ENCODE assay signal across 10 mouse cellular contexts in genomic region chr11:48872695-48873300, GRCm38 (mm10). TPM values are rescaled to one million over a fixed set of nuclear protein-coding genes. Genes with fewer than 3 reads are reported as not detected.
A peak's percentile ranks its signal among the peaks of the same experiment; 100 is the strongest.
DNase-seq lines count a peak whose midpoint lies in the region; ATAC-seq and TF ChIP-seq lines count a peak whose summit lies in the region.
"Had no signal": no experiment of that assay in that cellular context is flagged by ENCODE, and none has a peak within 500 bp of the region (broad histone marks: within the 10 kb centered on the region; RNA-seq: fewer than 3 reads in every experiment).

No protein-coding gene starts in this region.

- H3K27me3 ChIP-seq in hindbrain, postnatal 0 days (ENCODE audit: insufficient read depth, low read length) = no peaks in the 10 kb centered on the region
- no peaks in the 10 kb centered on the region for H3K27me3 ChIP-seq in hindbrain, embryonic 11.5 days (ENCODE audit: control insufficient read depth, insufficient read depth, low read length)
- no peaks in the 10 kb centered on the region for H3K27me3 ChIP-seq in CH12.LX (replicated peaks)
- no peaks in the 10 kb centered on the region for H3K27me3 ChIP-seq in liver, embryonic 13.5 days

- peaks cover 18% of the 10 kb centered on the region for H3K79me2 ChIP-seq in CH12.LX (replicated peaks; ENCODE audit: control insufficient read depth, extremely low read depth, insufficient read depth, poor library complexity, severe bottlenecking)

- 0 out of 2 replicates have a peak, but pooled peaks cover 2% of the 10 kb centered on the region for H3K4me1 ChIP-seq in hindbrain, postnatal 0 days (ENCODE audit: insufficient read depth, low read length)
- H3K4me1 ChIP-seq in hindbrain, embryonic 11.5 days (replicated peaks; ENCODE audit: control insufficient read depth, insufficient read depth, low read length) = no peaks in the 10 kb centered on the region
- H3K4me1 ChIP-seq in CH12.LX (ENCODE audit: control insufficient read depth in 1 of 2, insufficient read depth in 2 of 2) = peaks cover 2 to 51% of the 10 kb centered on the region in 2 experiments; a peak in 2 of 4 replicates
- peaks cover 64% of the 10 kb centered on the region for H3K4me1 ChIP-seq in liver, embryonic 13.5 days (replicated peaks)

- no peaks in the 10 kb centered on the region for H3K9me3 ChIP-seq in hindbrain, postnatal 0 days (ENCODE audit: low read length)
- no peaks in the 10 kb centered on the region for H3K9me3 ChIP-seq in hindbrain, embryonic 11.5 days (ENCODE audit: control insufficient read depth, low read length)
- H3K9me3 ChIP-seq in CH12.LX (replicated peaks; ENCODE audit: low read length) = no peaks in the 10 kb centered on the region
- H3K9me3 ChIP-seq in liver, embryonic 13.5 days (replicated peaks) = no peaks in the 10 kb centered on the region
- H3K9me3 ChIP-seq: forebrain, embryonic 12.5 days; neural tube, embryonic 13.5 days had no signal

- TF ChIP-seq CTCF in hindbrain, postnatal 0 days (IDR thresholded peaks at IDR 0.05; ENCODE audit: low read depth) = no peak
- TF ChIP-seq CTCF in CH12.LX (conservative IDR thresholded peaks at IDR 0.05 in 1 of 2, IDR thresholded peaks at IDR 0.05 in 1 of 2; ENCODE audit: low read depth in 2 of 2, low read length in 2 of 2) = no peak

- H3K36me3 ChIP-seq in hindbrain, postnatal 0 days (ENCODE audit: insufficient read depth, low read length) = no peaks in the 10 kb centered on the region
- no peaks in the 10 kb centered on the region for H3K36me3 ChIP-seq in hindbrain, embryonic 11.5 days (ENCODE audit: control insufficient read depth, insufficient read depth, low read length)
- H3K36me3 ChIP-seq in CH12.LX (replicated peaks in 1 of 2; ENCODE audit: control insufficient read depth in 1 of 2, insufficient read depth in 1 of 2, low read length in 1 of 2) = peaks cover 0 to 7% of the 10 kb centered on the region in 2 experiments
- peaks cover under 1% of the 10 kb centered on the region; the same call in 1 of the 2 replicates for H3K36me3 ChIP-seq in liver, embryonic 13.5 days
- H3K36me3 ChIP-seq: forebrain, embryonic 12.5 days; neural tube, embryonic 13.5 days had no signal

- DNase-seq in hindbrain, postnatal 0 days (ENCODE audit: low spot score) = no peak
- DNase-seq in hindbrain, embryonic 11.5 days (ENCODE audit: low spot score) = no peak
- DNase-seq in CH12.LX (ENCODE audit: extremely low read depth) = peak; percentile 42
- peak; percentile 32 for DNase-seq in c-Kit-positive CD71-positive TER-119-positive erythroid progenitor cells, embryonic 14.5 days (ENCODE audit: low spot score)
- DNase-seq in liver, embryonic 13.5 days = no peak
- DNase-seq in right cerebral cortex, postnatal 10 days (ENCODE audit: low spot score in 2 of 2) = no peak
- no peak for DNase-seq in adrenal gland, postnatal 4 days (ENCODE audit: low spot score in 2 of 2)

- 83% methylated on average over 7 of the region's 7 CpGs for WGBS in hindbrain, postnatal 0 days
- 79% methylated on average over 7 of the region's 7 CpGs for WGBS in hindbrain, embryonic 11.5 days
- WGBS in liver, embryonic 13.5 days (ENCODE audit: insufficient replicate concordance) = 55% methylated on average over 7 of the region's 7 CpGs

- dilution Hi-C loops in CH12.LX (cut with MboI; ENCODE audit: extremely low pct_ligation_motif_present, extremely low pct_unique_long_range_greater_than_20kb, low sequenced_read_pairs) = no loop called here

- H3K4me3 ChIP-seq in hindbrain, postnatal 0 days (ENCODE audit: low read length) = no peak overlapping the region
- H3K4me3 ChIP-seq in hindbrain, embryonic 11.5 days (ENCODE audit: low read depth, low read length) = no peak overlapping the region
- peak overlapping the region in 2 of 3 experiments; percentile 61 to 69 for H3K4me3 ChIP-seq in CH12.LX (replicated peaks in 1 of 3; ENCODE audit: low read depth in 2 of 3, low read length in 2 of 3, poor library complexity in 1 of 3)
- H3K4me3 ChIP-seq in liver, embryonic 13.5 days (replicated peaks) = peak overlapping the region; percentile 68

- in situ Hi-C loops in CH12.LX (cut with MboI; ENCODE audit: low pct_ligation_motif_present, low pct_unique_long_range_greater_than_20kb, low sequenced_read_pairs) = loop anchor here (5.0 to 25.0 kb wide), 4 partner anchors 230 to 540 kb away; partner anchors contain the start of genes Mgat1 and Olfr1389

- no peak for ATAC-seq in hindbrain, postnatal 0 days
- ATAC-seq in hindbrain, embryonic 11.5 days (ENCODE audit: low FRiP score) = no peak
- peak; percentile 1; the same call in 1 of the 2 replicates for ATAC-seq in liver, embryonic 13.5 days (ENCODE audit: low read depth)
- no peak for ATAC-seq in erythroid progenitor cell, adult 5-6 weeks (replicated peaks; ENCODE audit: low FRiP score, poor library complexity, severe bottlenecking)

- no peak for TF ChIP-seq EP300 in CH12.LX (IDR thresholded peaks at IDR 0.05; ENCODE audit: low read length)

- no peak overlapping the region; the same call in 1 of the 2 replicates for H3K4me2 ChIP-seq in hindbrain, postnatal 0 days (ENCODE audit: low read depth, low read length)
- no peak overlapping the region for H3K4me2 ChIP-seq in hindbrain, embryonic 11.5 days (replicated peaks; ENCODE audit: low read depth, low read length)
- peak overlapping the region; percentile 93 for H3K4me2 ChIP-seq in CH12.LX (ENCODE audit: insufficient read depth, low read depth, poor library complexity, severe bottlenecking)
- H3K4me2 ChIP-seq in liver, embryonic 13.5 days = peak overlapping the region; percentile 84

- no peak for TF ChIP-seq RAD21 in CH12.LX (IDR thresholded peaks at IDR 0.05; ENCODE audit: low read depth, low read length)

- no peak for TF ChIP-seq POLR2A in CH12.LX (IDR thresholded peaks at IDR 0.05; ENCODE audit: low read depth, low read length)

- peak overlapping the region; percentile 45; the same call in 1 of the 2 replicates for H3K9ac ChIP-seq in hindbrain, postnatal 0 days (replicated peaks; ENCODE audit: low read length)
- no peak overlapping the region for H3K9ac ChIP-seq in hindbrain, embryonic 11.5 days (ENCODE audit: low read depth, low read length)
- H3K9ac ChIP-seq in CH12.LX (ENCODE audit: insufficient read depth, low read depth) = peak overlapping the region; percentile 85
- peak overlapping the region; percentile 76 for H3K9ac ChIP-seq in liver, embryonic 13.5 days
- H3K9ac ChIP-seq: forebrain, embryonic 12.5 days had no signal

- H3K27ac ChIP-seq in hindbrain, postnatal 0 days = peak overlapping the region; percentile 59; the same call in 1 of the 2 replicates
- no peak overlapping the region for H3K27ac ChIP-seq in hindbrain, embryonic 11.5 days (ENCODE audit: low read depth, low read length)
- H3K27ac ChIP-seq in CH12.LX (ENCODE audit: insufficient read depth, low read depth) = peak overlapping the region; percentile 46; the same call in 1 of the 2 replicates
- peak overlapping the region; percentile 91 for H3K27ac ChIP-seq in liver, embryonic 13.5 days
- H3K27ac ChIP-seq: forebrain, embryonic 12.5 days; neural tube, embryonic 13.5 days had no signal

RNA-seq across cellular contexts. Expression of gene Irgm1, which starts 1.3 kb away (rescaled TPM):
- 5.8 and 6.0 TPM in 2 replicates for total RNA-seq in hindbrain, postnatal 0 days (2014; rRNA removed)
- polyA plus RNA-seq in hindbrain, postnatal 0 days (2015; fragmentation: Nextera tagmentation; extraction: Ambion mirVana) = 6.3 and 8.2 TPM in 2 replicates
- polyA plus RNA-seq in hindbrain, embryonic 11.5 days (2014; fragmentation: Nextera tagmentation; extraction: Ambion mirVana) = 1.5 and 2.1 TPM in 2 replicates
- total RNA-seq in CH12.LX (2012; rRNA removed) (25.7 and 35.0 TPM in 2 replicates), CH12.LX (2014; rRNA removed) (58.1 and 63.8 TPM in 2 replicates)
- 49.0 and 52.2 TPM in 2 replicates for polyA plus RNA-seq in CH12.LX (2012; ENCODE audit: insufficient read length, low read depth)
- 17.0 and 19.8 TPM in 2 replicates for polyA plus RNA-seq in liver, embryonic 13.5 days (2015; fragmentation: Nextera tagmentation; extraction: Ambion mirVana)
- total RNA-seq in adrenal gland, postnatal 4 days (2021) = 10 to 100 TPM; 17.3 to 20.1 TPM
- 50.3 and 55.5 TPM in 2 replicates for total RNA-seq in erythroid progenitor cell, adult 5-6 weeks (2015; ENCODE audit: low replicate concordance)
- total RNA-seq in erythroid progenitor cell, adult 5-6 weeks (2017; ENCODE audit: low replicate concordance) = 51.0 and 53.7 TPM in 2 replicates

RNA-seq across cellular contexts. Expression of gene Gm5431, which starts 29.2 kb away (rescaled TPM):
- total RNA-seq in hindbrain, postnatal 0 days (2014; rRNA removed) = 0.10 and 0.18 TPM in 2 replicates
- 0.08 and 0.28 TPM in 2 replicates for polyA plus RNA-seq in hindbrain, postnatal 0 days (2015; fragmentation: Nextera tagmentation; extraction: Ambion mirVana)
- 0.14 and 0.26 TPM in 2 replicates for polyA plus RNA-seq in hindbrain, embryonic 11.5 days (2014; fragmentation: Nextera tagmentation; extraction: Ambion mirVana)
- total RNA-seq in CH12.LX (2012; rRNA removed) = 0.89 and 0.97 TPM in 2 replicates
- 1.7 and 2.0 TPM in 2 replicates for total RNA-seq in CH12.LX (2014; rRNA removed)
- polyA plus RNA-seq in CH12.LX (2012; ENCODE audit: insufficient read length, low read depth) = 3.1 and 4.9 TPM in 2 replicates
- polyA plus RNA-seq in liver, embryonic 13.5 days (2015; fragmentation: Nextera tagmentation; extraction: Ambion mirVana) = 0.20 and 0.38 TPM in 2 replicates
- total RNA-seq in adrenal gland, postnatal 4 days (2021) = under 1 TPM; 0.73 to 0.96 TPM
- total RNA-seq in erythroid progenitor cell, adult 5-6 weeks (2015; ENCODE audit: low replicate concordance) = 0.72 and 1.7 TPM in 2 replicates
- 0.64 and 1.5 TPM in 2 replicates for total RNA-seq in erythroid progenitor cell, adult 5-6 weeks (2017; ENCODE audit: low replicate concordance)

RNA-seq across cellular contexts. Expression of gene Gm12184, which starts 46.3 kb away (rescaled TPM):
- total RNA-seq in hindbrain, postnatal 0 days (2014; rRNA removed) = 20.1 and 26.4 TPM in 2 replicates
- 5.7 and 6.0 TPM in 2 replicates for polyA plus RNA-seq in hindbrain, postnatal 0 days (2015; fragmentation: Nextera tagmentation; extraction: Ambion mirVana)
- polyA plus RNA-seq in hindbrain, embryonic 11.5 days (2014; fragmentation: Nextera tagmentation; extraction: Ambion mirVana) = 5.8 and 7.4 TPM in 2 replicates
- total RNA-seq in CH12.LX (2012; rRNA removed) (6.8 and 7.1 TPM in 2 replicates), CH12.LX (2014; rRNA removed) (51.6 and 61.0 TPM in 2 replicates)
- 5.6 and 17.1 TPM in 2 replicates for polyA plus RNA-seq in CH12.LX (2012; ENCODE audit: insufficient read length, low read depth)
- polyA plus RNA-seq in liver, embryonic 13.5 days (2015; fragmentation: Nextera tagmentation; extraction: Ambion mirVana) = 1.2 and 1.7 TPM in 2 replicates
- total RNA-seq in adrenal gland, postnatal 4 days (2021) = 1 to 10 TPM; 5.3 to 5.4 TPM
- total RNA-seq in erythroid progenitor cell, adult 5-6 weeks (2015; ENCODE audit: low replicate concordance) = 2.9 TPM in 1 of 2 replicates, not detected in the other
- 9.6 TPM in 1 of 2 replicates, not detected in the other for total RNA-seq in erythroid progenitor cell, adult 5-6 weeks (2017; ENCODE audit: low replicate concordance)

RNA-seq across cellular contexts. Expression of gene Trim7, which starts 46.9 kb away (rescaled TPM):
- 4.0 and 7.7 TPM in 2 replicates for total RNA-seq in hindbrain, postnatal 0 days (2014; rRNA removed)
- 3.7 TPM in 2 replicates for polyA plus RNA-seq in hindbrain, postnatal 0 days (2015; fragmentation: Nextera tagmentation; extraction: Ambion mirVana)
- 0.56 and 0.77 TPM in 2 replicates for polyA plus RNA-seq in hindbrain, embryonic 11.5 days (2014; fragmentation: Nextera tagmentation; extraction: Ambion mirVana)
- total RNA-seq in CH12.LX (2012; rRNA removed) (20.8 and 34.6 TPM in 2 replicates), CH12.LX (2014; rRNA removed) (9.2 and 9.5 TPM in 2 replicates)
- polyA plus RNA-seq in CH12.LX (2012; ENCODE audit: insufficient read length, low read depth) = 11.6 and 15.1 TPM in 2 replicates
- 0.06 and 0.09 TPM in 2 replicates for polyA plus RNA-seq in liver, embryonic 13.5 days (2015; fragmentation: Nextera tagmentation; extraction: Ambion mirVana)
- total RNA-seq in adrenal gland, postnatal 4 days (2021) = 10 to 100 TPM in 1 of 2 experiments, 1 to 10 TPM in 1; 9.5 to 14.2 TPM
- total RNA-seq in erythroid progenitor cell, adult 5-6 weeks (2015; ENCODE audit: low replicate concordance) = 0.42 TPM in 1 of 2 replicates, not detected in the other
- 1.0 TPM in 1 of 2 replicates, not detected in the other for total RNA-seq in erythroid progenitor cell, adult 5-6 weeks (2017; ENCODE audit: low replicate concordance)

RNA-seq across cellular contexts. Expression of gene Trim41, which starts 55.6 kb away (rescaled TPM):
- 42.1 and 43.3 TPM in 2 replicates for total RNA-seq in hindbrain, postnatal 0 days (2014; rRNA removed)
- polyA plus RNA-seq in hindbrain, postnatal 0 days (2015; fragmentation: Nextera tagmentation; extraction: Ambion mirVana) = 5.5 and 7.1 TPM in 2 replicates
- 4.2 and 4.5 TPM in 2 replicates for polyA plus RNA-seq in hindbrain, embryonic 11.5 days (2014; fragmentation: Nextera tagmentation; extraction: Ambion mirVana)
- 30.2 and 36.0 TPM in 2 replicates for total RNA-seq in CH12.LX (2012; rRNA removed)
- 18.8 and 20.9 TPM in 2 replicates for total RNA-seq in CH12.LX (2014; rRNA removed)
- 51.6 and 63.7 TPM in 2 replicates for polyA plus RNA-seq in CH12.LX (2012; ENCODE audit: insufficient read length, low read depth)
- 1.7 and 2.4 TPM in 2 replicates for polyA plus RNA-seq in liver, embryonic 13.5 days (2015; fragmentation: Nextera tagmentation; extraction: Ambion mirVana)
- total RNA-seq in adrenal gland, postnatal 4 days (2021) = 10 to 100 TPM; 62.4 to 69.7 TPM
- 8.8 and 10.1 TPM in 2 replicates for total RNA-seq in erythroid progenitor cell, adult 5-6 weeks (2015; ENCODE audit: low replicate concordance)
- 17.5 and 41.5 TPM in 2 replicates for total RNA-seq in erythroid progenitor cell, adult 5-6 weeks (2017; ENCODE audit: low replicate concordance)

Comparison
In these comparisons a context has a peak if more than half of its experiments do, and no peak if none do; other contexts are left out.
1. DNase-seq: peak in CH12.LX (single experiment) and c-Kit-positive CD71-positive TER-119-positive erythroid progenitor cells, embryonic 14.5 days (single experiment); none in hindbrain, postnatal 0 days (single experiment), hindbrain, embryonic 11.5 days (single experiment), liver, embryonic 13.5 days (single experiment), right cerebral cortex, postnatal 10 days (0 of 2) and adrenal gland, postnatal 4 days (0 of 2).
2. H3K4me2 ChIP-seq: peak in CH12.LX (single experiment) and liver, embryonic 13.5 days (single experiment); none in hindbrain, postnatal 0 days (single experiment) and hindbrain, embryonic 11.5 days (single experiment).
3. H3K4me3 ChIP-seq: peak in CH12.LX (2 of 3) and liver, embryonic 13.5 days (single experiment); none in hindbrain, postnatal 0 days (single experiment) and hindbrain, embryonic 11.5 days (single experiment).